Mouse (Mus musculus) heart, embryonic 14.5 days (tissue): Measurements from ENCODE around the gene Scaf1. TPM values are rescaled to one million over a fixed set of nuclear protein-coding genes. Genes with fewer than 3 reads are reported as not detected.
A peak's percentile ranks its signal among the peaks of the same experiment; 100 is the strongest.
"Not testable (repeated sequence)": the region's sequence is repeated elsewhere in the genome, so short reads cannot be mapped to it uniquely, and the experiment has no call there.

ENCODE experiments used
- ATAC-seq: fragments of 200-750 bp; cut with Nextera tagmentation; 2 replicates; pipeline ENCODE4 v1.8.0; 2017; ENCODE audit warnings: low read depth, moderate TSS enrichment; ENCODE audit not compliant: insufficient number of reproducible peaks, insufficient read depth, low FRiP score
- H3K27ac ChIP-seq, 2 experiments: fragments of 200-500 bp in 1 of 2; fragments of 300-500 bp in 1 of 2; sonication (generic) in 1 of 2; replicated peaks in 1 of 2; 2 replicates each; pipeline ENCODE4 v1.5.1; 2012 to 2014; ENCODE audit warnings: low read depth in 2 of 2, low read length in 2 of 2, control low read depth in 1 of 2, mild to moderate bottlenecking in 1 of 2, mixed read lengths in 1 of 2; ENCODE audit not compliant: control insufficient read depth in 1 of 2, insufficient read depth in 1 of 2
- H3K27me3 ChIP-seq: fragments of 300-500 bp; sonication (generic); 2 replicates; pipeline ENCODE4 v1.6.1; 2014; ENCODE audit warnings: mild to moderate bottlenecking, low read length, control low read depth; ENCODE audit not compliant: control insufficient read depth, insufficient read depth
- H3K36me3 ChIP-seq: fragments of 300-500 bp; sonication (generic); 2 replicates; pipeline ENCODE4 v1.6.1; 2014; ENCODE audit warnings: mild to moderate bottlenecking, control low read depth, low read length, mixed read lengths; ENCODE audit not compliant: control insufficient read depth, insufficient read depth
- H3K4me1 ChIP-seq, 2 experiments: fragments of 200-500 bp in 1 of 2; fragments of 300-500 bp in 1 of 2; sonication (generic) in 1 of 2; 2 replicates each; pipeline ENCODE4 v1.6.1; 2012 to 2014; ENCODE audit warnings: low read length in 2 of 2, control low read depth in 1 of 2, mixed read lengths in 1 of 2; ENCODE audit not compliant: control insufficient read depth in 2 of 2, insufficient read depth in 2 of 2
- H3K4me2 ChIP-seq: fragments of 300-500 bp; sonication (generic); 2 replicates; pipeline ENCODE4 v1.6.1; 2014; ENCODE audit warnings: mild to moderate bottlenecking, low read length
- H3K4me3 ChIP-seq, 2 experiments: fragments of 200-500 bp in 1 of 2; fragments of 300-500 bp in 1 of 2; sonication (generic) in 1 of 2; 2 replicates each; pipeline ENCODE4 v1.5.1; 2012 to 2014; ENCODE audit warnings: low read length in 2 of 2, mild to moderate bottlenecking in 2 of 2, control low read depth in 1 of 2, low read depth in 1 of 2, moderate library complexity in 1 of 2; ENCODE audit not compliant: control insufficient read depth in 1 of 2, insufficient read depth in 1 of 2
- H3K9ac ChIP-seq: fragments of 300-500 bp; sonication (generic); 2 replicates; pipeline ENCODE4 v1.6.1; 2014; ENCODE audit warnings: mild to moderate bottlenecking, low read length
- H3K9me3 ChIP-seq: fragments of 300-500 bp; sonication (generic); 2 replicates; pipeline ENCODE4 v1.6.1; 2016; ENCODE audit warnings: low read length, control low read depth; ENCODE audit not compliant: control insufficient read depth
- WGBS: fragments of 180-500 bp; shearing (Covaris S2); extraction: QIAGEN DNeasy Blood & Tissue Kit; methylation state at CpG from one replicate; pipeline ENCODE4 v1.1.7; 2014; 5-methylcytosine and 5-hydroxymethylcytosine counted together
- polyA plus RNA-seq: library from polyadenylated mRNA; unstranded; fragments of >200 nt; fragmentation: Nextera tagmentation; extraction: Ambion mirVana; gene quantifications from 2 replicates; pipeline ENCODE4 v1.2.1, GENCODE M21; 2014

Gene Scaf1
- polyA plus RNA-seq, 1 experiment from 2014 or later: 36.2 TPM

- 93% methylated on average over 11 of the region's 11 CpGs for WGBS
- no peak overlapping the region for H3K27ac ChIP-seq
- H3K4me3 ChIP-seq: no peak overlapping the region
- H3K36me3 ChIP-seq: peaks cover 68% of the 10 kb centered on the region
- H3K9me3 ChIP-seq: no peaks in the 10 kb centered on the region
- H3K27me3 ChIP-seq: no peaks in the 10 kb centered on the region
- ATAC-seq: no peak
- no peak overlapping the region for H3K4me2 ChIP-seq
- no peak overlapping the region for H3K9ac ChIP-seq
- no peaks in the 10 kb centered on the region for H3K4me1 ChIP-seq
These were observed 12.2 kb upstream of the Scaf1 start for GRCm38 (mm10) chr7:45028351-45028750.

- H3K27me3 ChIP-seq: no peaks in the 10 kb centered on the region
- no peaks in the 10 kb centered on the region for H3K4me1 ChIP-seq
- H3K9ac ChIP-seq: no peak overlapping the region
- H3K4me3 ChIP-seq: no peak overlapping the region
- H3K27ac ChIP-seq: no peak overlapping the region
- no peak for ATAC-seq
- no peak overlapping the region for H3K4me2 ChIP-seq
- H3K36me3 ChIP-seq: peaks cover 62% of the 10 kb centered on the region
- H3K9me3 ChIP-seq: no peaks in the 10 kb centered on the region
- WGBS: 87% methylated on average over 9 of the region's 9 CpGs
These were observed 11.6 kb upstream of the Scaf1 start for GRCm38 (mm10) chr7:45027761-45028160.

- 74% methylated on average over 2 of the region's 2 CpGs for WGBS
- no peak for ATAC-seq
- Histone ChIP-seq H3K9me3 (no peaks in the 10 kb centered on the region), H3K9ac (no peak overlapping the region), H3K4me2 (no peak overlapping the region), H3K27ac (no peak overlapping the region), H3K27me3 (no peaks in the 10 kb centered on the region), H3K4me1 (no peaks in the 10 kb centered on the region), H3K36me3 (peaks cover 54% of the 10 kb centered on the region), H3K4me3 (no peak overlapping the region)
These were observed 10.1 kb upstream of the Scaf1 start for GRCm38 (mm10) chr7:45026256-45026655.

GRCm38 (mm10) chr7:45025601-45026220 is 9.5 kb upstream of the Scaf1 start:
- ATAC-seq: no peak
- WGBS: 70% methylated on average over 8 of the region's 8 CpGs
- Histone ChIP-seq H3K9ac (no peak overlapping the region), H3K36me3 (peaks cover 51% of the 10 kb centered on the region), H3K27me3 (no peaks in the 10 kb centered on the region), H3K27ac (0 out of 4 replicates have a peak overlapping the region, but pooled peaks of 1 of the 2 experiments have one; percentile 24), H3K4me1 (no peaks in the 10 kb centered on the region), H3K4me2 (no peak overlapping the region), H3K9me3 (no peaks in the 10 kb centered on the region), H3K4me3 (no peak overlapping the region)

GRCm38 (mm10) chr7:45024281-45025248 is 8.4 kb upstream of the Scaf1 start:
- no peak overlapping the region for H3K27ac ChIP-seq
- no peak for ATAC-seq

GRCm38 (mm10) chr7:45023711-45024110 is 7.5 kb upstream of the Scaf1 start:
- not testable (repeated sequence) for H3K9me3 ChIP-seq, ATAC-seq, H3K4me3 ChIP-seq, H3K9ac ChIP-seq, H3K27ac ChIP-seq, H3K4me2 ChIP-seq, H3K4me1 ChIP-seq, H3K27me3 ChIP-seq
- peaks cover 36% of the 10 kb centered on the region for H3K36me3 ChIP-seq
- WGBS: 79% methylated on average over 5 of the region's 5 CpGs

More at GRCm38 (mm10) chr7:45024281-45025248, 8.4 kb upstream of the Scaf1 start:
- Histone ChIP-seq H3K9ac (no peak overlapping the region), H3K9me3 (no peaks in the 10 kb centered on the region), H3K4me3 (no peak overlapping the region), H3K27me3 (no peaks in the 10 kb centered on the region), H3K4me2 (no peak overlapping the region), H3K4me1 (no peaks in the 10 kb centered on the region), H3K36me3 (peaks cover 44% of the 10 kb centered on the region)
- 83% methylated on average over 15 of the region's 15 CpGs for WGBS

GRCm38 (mm10) chr7:45020225-45020624 is 4.1 kb upstream of the Scaf1 start:
- no peak overlapping the region for H3K9ac ChIP-seq
- peaks cover 14% of the 10 kb centered on the region for H3K36me3 ChIP-seq
- ATAC-seq: no peak
- H3K4me1 ChIP-seq: peaks cover 6 to 8% of the 10 kb centered on the region in 2 experiments; a peak in 3 of 4 replicates
- H3K4me2 ChIP-seq: no peak overlapping the region
- H3K27me3 ChIP-seq: no peaks in the 10 kb centered on the region
- H3K4me3 ChIP-seq: no peak overlapping the region
- 68% methylated on average over 9 of the region's 9 CpGs for WGBS
- H3K9me3 ChIP-seq: no peaks in the 10 kb centered on the region
- no peak overlapping the region for H3K27ac ChIP-seq
